Mouse (Mus musculus): ENCODE results near the gene Gm28047. TPM values are rescaled to one million over a fixed set of nuclear protein-coding genes. Genes with fewer than 3 reads are reported as not detected.
A peak's percentile ranks its signal among the peaks of the same experiment; 100 is the strongest.

Gene Gm28047
- polyA plus RNA-seq, 1 experiment, result 0.68 TPM

GRCm38 (mm10) chr15:102635817-102636216 is 10.9 kb upstream of the Gm28047 start:
- no peak overlapping the region for H3K27ac ChIP-seq (ENCODE audit: control insufficient read depth, insufficient read depth, low read depth, low read length)
- TF ChIP-seq CTCF (IDR thresholded peaks at IDR 0.05; ENCODE audit: control insufficient read depth, insufficient read depth, insufficient replicate concordance, low read depth, low read length) (no peak), POLR2A (IDR thresholded peaks at IDR 0.05; ENCODE audit: control insufficient read depth, low read depth, low read length) (no peak)
- H3K27me3 ChIP-seq (ENCODE audit: control insufficient read depth, insufficient read depth, low read length), result no peaks in the 10 kb centered on the region
- H3K4me3 ChIP-seq (ENCODE audit: control insufficient read depth, low read depth, low read length), result no peak overlapping the region
- H3K4me1 ChIP-seq (ENCODE audit: control insufficient read depth, insufficient read depth, low read length), result no peaks in the 10 kb centered on the region
- H3K36me3 ChIP-seq (ENCODE audit: control insufficient read depth, insufficient read depth, low read length), result no peaks in the 10 kb centered on the region

DNA sequence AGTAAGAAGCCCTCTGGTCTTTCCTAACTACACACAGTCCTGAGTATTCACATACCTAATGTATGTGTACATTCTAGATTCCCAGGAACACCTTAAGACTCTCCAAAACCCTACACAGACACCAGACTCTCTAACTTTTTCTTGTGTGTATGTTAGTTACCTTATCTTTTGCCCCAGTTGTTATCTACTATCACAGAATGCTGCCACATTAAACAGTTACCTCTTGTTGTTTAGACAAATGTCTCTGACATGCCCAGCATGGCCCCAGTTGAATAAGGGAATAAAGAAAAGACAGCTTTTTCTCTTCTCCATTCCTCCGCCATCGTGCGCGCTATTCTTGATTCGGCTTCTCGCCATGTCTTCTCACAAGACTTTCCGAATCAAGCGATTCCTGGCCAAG is 9.8 kb upstream of the Gm28047 start:
- TF ChIP-seq POLR2A (IDR thresholded peaks at IDR 0.05; ENCODE audit: control insufficient read depth, low read depth, low read length), result no peak
- TF ChIP-seq CTCF (IDR thresholded peaks at IDR 0.05; ENCODE audit: control insufficient read depth, insufficient read depth, insufficient replicate concordance, low read depth, low read length), result no peak
- Histone ChIP-seq H3K27me3 (ENCODE audit: control insufficient read depth, insufficient read depth, low read length) (no peaks in the 10 kb centered on the region), H3K27ac (ENCODE audit: control insufficient read depth, insufficient read depth, low read depth, low read length) (no peak overlapping the region), H3K4me1 (ENCODE audit: control insufficient read depth, insufficient read depth, low read length) (no peaks in the 10 kb centered on the region), H3K36me3 (ENCODE audit: control insufficient read depth, insufficient read depth, low read length) (no peaks in the 10 kb centered on the region), H3K4me3 (ENCODE audit: control insufficient read depth, low read depth, low read length) (no peak overlapping the region)

DNA sequence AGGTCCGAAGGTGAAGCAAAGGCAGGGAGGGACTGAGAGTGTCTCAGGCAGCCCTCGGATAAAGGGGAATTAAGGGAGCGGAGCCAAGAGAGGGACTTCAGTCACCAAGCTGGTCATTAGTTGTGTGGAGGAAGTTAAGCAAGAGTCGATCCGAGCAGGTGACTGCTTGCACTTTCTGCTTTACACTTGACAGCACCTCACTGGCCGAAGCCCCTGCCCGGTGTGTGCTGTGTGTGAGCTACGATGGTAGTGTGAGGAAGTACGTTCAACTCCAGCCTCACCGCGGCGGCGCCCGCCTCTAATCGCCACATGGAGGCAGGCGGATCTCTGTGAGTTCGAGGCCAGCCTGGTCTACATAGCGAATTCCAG is 804 bp upstream of the Gm28047 start:
- no peak for TF ChIP-seq POLR2A (IDR thresholded peaks at IDR 0.05; ENCODE audit: control insufficient read depth, low read depth, low read length)
- no peak for TF ChIP-seq CTCF (IDR thresholded peaks at IDR 0.05; ENCODE audit: control insufficient read depth, insufficient read depth, insufficient replicate concordance, low read depth, low read length)
- peak overlapping the region; percentile 51 for H3K27ac ChIP-seq (ENCODE audit: control insufficient read depth, insufficient read depth, low read depth, low read length)
- H3K4me3 ChIP-seq (ENCODE audit: control insufficient read depth, low read depth, low read length), result peak overlapping the region; percentile 94
- no peaks in the 10 kb centered on the region for H3K27me3 ChIP-seq (ENCODE audit: control insufficient read depth, insufficient read depth, low read length)
- H3K4me1 ChIP-seq (ENCODE audit: control insufficient read depth, insufficient read depth, low read length), result peaks cover 5% of the 10 kb centered on the region
- H3K36me3 ChIP-seq (ENCODE audit: control insufficient read depth, insufficient read depth, low read length), result no peaks in the 10 kb centered on the region

GRCm38 (mm10) chr15:102624291-102624969 is 437 bp downstream of the Gm28047 start:
- no peaks in the 10 kb centered on the region for H3K27me3 ChIP-seq (ENCODE audit: control insufficient read depth, insufficient read depth, low read length)
- peak overlapping the region; percentile 87 for H3K27ac ChIP-seq (ENCODE audit: control insufficient read depth, insufficient read depth, low read depth, low read length)
- H3K4me1 ChIP-seq (ENCODE audit: control insufficient read depth, insufficient read depth, low read length), result peaks cover 5% of the 10 kb centered on the region
- no peaks in the 10 kb centered on the region for H3K36me3 ChIP-seq (ENCODE audit: control insufficient read depth, insufficient read depth, low read length)
- TF ChIP-seq CTCF (IDR thresholded peaks at IDR 0.05; ENCODE audit: control insufficient read depth, insufficient read depth, insufficient replicate concordance, low read depth, low read length) (no peak), POLR2A (IDR thresholded peaks at IDR 0.05; ENCODE audit: control insufficient read depth, low read depth, low read length) (no peak)
- peak overlapping the region; percentile 94 for H3K4me3 ChIP-seq (ENCODE audit: control insufficient read depth, low read depth, low read length)

DNA sequence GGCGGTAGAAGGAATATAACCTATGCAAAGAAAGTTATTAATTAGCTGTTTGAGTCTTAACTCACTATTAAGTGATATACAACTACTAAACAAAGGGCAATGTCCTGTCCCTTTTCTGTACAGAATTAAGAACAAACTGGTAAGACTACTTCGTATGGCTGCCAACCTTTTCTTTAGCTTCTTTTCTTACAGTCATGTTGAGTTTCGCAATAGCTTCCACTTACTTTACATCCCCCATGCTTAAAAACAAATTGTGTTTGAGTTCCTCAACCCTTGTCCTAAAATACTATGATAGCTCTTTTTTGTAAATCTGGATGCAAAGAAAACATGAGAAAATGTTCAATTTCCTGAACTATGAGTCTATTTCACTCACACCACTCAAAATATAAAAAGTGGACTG is 1.7 kb downstream of the Gm28047 start:
- Histone ChIP-seq H3K36me3 (ENCODE audit: control insufficient read depth, insufficient read depth, low read length) (no peaks in the 10 kb centered on the region; the same call in 1 of the 2 replicates), H3K4me3 (ENCODE audit: control insufficient read depth, low read depth, low read length) (no peak overlapping the region), H3K27ac (ENCODE audit: control insufficient read depth, insufficient read depth, low read depth, low read length) (no peak overlapping the region), H3K27me3 (ENCODE audit: control insufficient read depth, insufficient read depth, low read length) (no peaks in the 10 kb centered on the region), H3K4me1 (ENCODE audit: control insufficient read depth, insufficient read depth, low read length) (peaks cover 5% of the 10 kb centered on the region)
- TF ChIP-seq CTCF (IDR thresholded peaks at IDR 0.05; ENCODE audit: control insufficient read depth, insufficient read depth, insufficient replicate concordance, low read depth, low read length) (no peak), POLR2A (IDR thresholded peaks at IDR 0.05; ENCODE audit: control insufficient read depth, low read depth, low read length) (no peak)

DNA sequence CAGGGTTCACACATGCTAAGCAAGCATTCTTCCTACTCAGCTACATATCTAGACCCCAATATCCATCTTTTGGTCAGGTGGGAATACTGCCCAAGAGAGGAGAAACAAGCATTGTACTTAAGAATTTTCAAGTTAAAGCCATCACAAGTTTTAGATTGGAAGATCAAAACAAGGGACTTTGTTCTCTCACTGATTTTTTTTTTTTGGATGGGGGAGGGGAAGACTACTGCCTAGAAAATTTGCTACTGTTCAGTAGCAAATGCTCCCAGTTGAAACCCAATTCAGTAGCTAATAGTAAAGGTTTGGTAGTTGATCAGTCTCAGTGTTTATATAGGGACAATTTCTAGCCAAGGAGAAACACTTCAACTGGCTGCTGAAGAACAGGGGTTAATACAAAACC is 2.3 kb downstream of the Gm28047 start:
- no peaks in the 10 kb centered on the region; the same call in 1 of the 2 replicates for H3K36me3 ChIP-seq (ENCODE audit: control insufficient read depth, insufficient read depth, low read length)
- TF ChIP-seq CTCF (IDR thresholded peaks at IDR 0.05; ENCODE audit: control insufficient read depth, insufficient read depth, insufficient replicate concordance, low read depth, low read length) (no peak), POLR2A (IDR thresholded peaks at IDR 0.05; ENCODE audit: control insufficient read depth, low read depth, low read length) (no peak)
- H3K4me3 ChIP-seq (ENCODE audit: control insufficient read depth, low read depth, low read length), result no peak overlapping the region
- peaks cover 5% of the 10 kb centered on the region for H3K4me1 ChIP-seq (ENCODE audit: control insufficient read depth, insufficient read depth, low read length)
- no peaks in the 10 kb centered on the region for H3K27me3 ChIP-seq (ENCODE audit: control insufficient read depth, insufficient read depth, low read length)
- H3K27ac ChIP-seq (ENCODE audit: control insufficient read depth, insufficient read depth, low read depth, low read length), result no peak overlapping the region

GRCm38 (mm10) chr15:102620765-102621164 is 4.1 kb downstream of the Gm28047 start:
- no peak for TF ChIP-seq POLR2A (IDR thresholded peaks at IDR 0.05; ENCODE audit: control insufficient read depth, low read depth, low read length)
- no peak for TF ChIP-seq CTCF (IDR thresholded peaks at IDR 0.05; ENCODE audit: control insufficient read depth, insufficient read depth, insufficient replicate concordance, low read depth, low read length)
- Histone ChIP-seq H3K4me3 (ENCODE audit: control insufficient read depth, low read depth, low read length) (no peak overlapping the region), H3K27me3 (ENCODE audit: control insufficient read depth, insufficient read depth, low read length) (no peaks in the 10 kb centered on the region), H3K36me3 (ENCODE audit: control insufficient read depth, insufficient read depth, low read length) (no peaks in the 10 kb centered on the region; the same call in 1 of the 2 replicates), H3K4me1 (ENCODE audit: control insufficient read depth, insufficient read depth, low read length) (peaks cover 5% of the 10 kb centered on the region), H3K27ac (ENCODE audit: control insufficient read depth, insufficient read depth, low read depth, low read length) (no peak overlapping the region)

Measured in testis, adult 2 months (tissue).